Mouse (Mus musculus): ENCODE data around the gene Gnaz.

DNA sequence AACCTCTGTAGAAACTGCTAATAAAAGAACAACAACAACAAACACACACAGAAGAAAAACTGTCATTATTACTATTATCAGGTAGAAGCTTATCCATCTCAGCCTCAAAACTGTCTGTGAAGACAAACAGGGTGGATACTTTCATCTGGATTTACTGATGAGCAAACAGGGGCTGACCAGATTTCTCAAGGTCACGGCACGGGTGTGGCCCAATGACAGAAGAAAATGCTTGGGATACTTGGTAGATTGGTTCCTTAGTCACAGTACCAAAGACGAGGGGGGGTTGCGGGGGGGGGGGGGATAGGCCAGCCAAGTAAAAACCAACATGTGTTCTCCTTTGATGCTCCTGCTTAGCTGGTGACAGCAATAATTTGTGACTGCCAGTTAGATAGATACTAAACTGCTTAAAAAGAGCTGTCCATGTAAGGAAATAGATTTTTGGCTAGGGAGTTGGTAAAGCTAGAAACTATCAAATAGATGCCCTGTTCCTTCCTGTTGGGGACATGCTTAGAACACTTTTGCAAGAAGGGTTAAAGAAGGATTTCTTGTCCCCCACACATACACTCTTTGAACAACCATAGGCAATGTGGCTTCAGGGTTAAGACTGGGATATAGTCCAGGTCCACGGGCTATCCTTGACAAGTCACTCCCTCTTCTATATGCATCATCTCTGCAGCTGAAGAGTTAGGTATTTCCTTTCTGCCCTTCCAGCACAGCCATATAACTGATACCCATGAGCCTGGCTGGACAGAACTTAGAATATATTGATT, 64.6 kb downstream of the Gnaz start:
- no peak for TF ChIP-seq CTCF (IDR thresholded peaks at IDR 0.05; ENCODE audit: extremely low read depth, insufficient read depth, insufficient read length, insufficient replicate concordance)
- TF ChIP-seq POLR2A (IDR thresholded peaks at IDR 0.05; ENCODE audit: low read depth, low read length), result no peak
